Mouse (Mus musculus): ENCODE data around the gene Ube2e1. TPM values are rescaled to one million over a fixed set of nuclear protein-coding genes. Genes with fewer than 3 reads are reported as not detected.

The Ube2e1 gene
- polyA plus RNA-seq, 1 experiment = 37.0 TPM

GRCm38 (mm10) chr14:18326968-18327672 is 4.5 kb downstream of the Ube2e1 start:
- peaks cover 10% of the 10 kb centered on the region for H3K36me3 ChIP-seq (ENCODE audit: control insufficient read depth, insufficient read depth)
- peaks cover 9% of the 10 kb centered on the region for H3K79me3 ChIP-seq (ENCODE audit: low read depth)
- H3K79me2 ChIP-seq (ENCODE audit: control insufficient read depth, insufficient read depth) = peaks cover 45% of the 10 kb centered on the region
- H3K4me3 ChIP-seq (ENCODE audit: insufficient read depth, poor library complexity, severe bottlenecking) = no peak overlapping the region
- no peak overlapping the region for H3ac ChIP-seq (ENCODE audit: control insufficient read depth, insufficient read length, low read depth)
- TF ChIP-seq CEBPB (IDR thresholded peaks at IDR 0.05; ENCODE audit: low read depth) (no peak), CTCF (IDR thresholded peaks at IDR 0.05; ENCODE audit: control insufficient read depth, insufficient read depth, insufficient read length) (no peak), MYOG (IDR thresholded peaks at IDR 0.05; ENCODE audit: control insufficient read depth, extremely low read depth, insufficient read length) (no peak), FOSL1 (IDR thresholded peaks at IDR 0.05; ENCODE audit: insufficient read depth, low read length, poor library complexity, severe bottlenecking) (no peak), MAX (IDR thresholded peaks at IDR 0.05) (no peak), MYOD1 (IDR thresholded peaks at IDR 0.05; ENCODE audit: control insufficient read depth, insufficient read length, low read depth) (no peak), USF1 (IDR thresholded peaks at IDR 0.05; ENCODE audit: low read depth) (no peak)
- H3K27me3 ChIP-seq (ENCODE audit: control insufficient read depth, insufficient read depth, insufficient read length) = no peaks in the 10 kb centered on the region

GRCm38 (mm10) chr14:18317457-18318411 is 13.9 kb downstream of the Ube2e1 start:
- Histone ChIP-seq H3K79me2 (ENCODE audit: control insufficient read depth, insufficient read depth) (peaks cover 61% of the 10 kb centered on the region), H3K27me3 (ENCODE audit: control insufficient read depth, insufficient read depth, insufficient read length) (no peaks in the 10 kb centered on the region), H3ac (ENCODE audit: control insufficient read depth, insufficient read length, low read depth) (no peak overlapping the region), H3K36me3 (ENCODE audit: control insufficient read depth, insufficient read depth) (no peaks in the 10 kb centered on the region), H3K4me3 (ENCODE audit: insufficient read depth, poor library complexity, severe bottlenecking) (no peak overlapping the region), H3K79me3 (ENCODE audit: low read depth) (peaks cover 12% of the 10 kb centered on the region)
- TF ChIP-seq FOSL1 (IDR thresholded peaks at IDR 0.05; ENCODE audit: insufficient read depth, low read length, poor library complexity, severe bottlenecking) (no peak), CEBPB (IDR thresholded peaks at IDR 0.05; ENCODE audit: low read depth) (no peak), MAX (IDR thresholded peaks at IDR 0.05) (no peak)

- Histone ChIP-seq H3K79me3 (ENCODE audit: low read depth) (peaks cover 2% of the 10 kb centered on the region), H3K27me3 (ENCODE audit: control insufficient read depth, insufficient read depth, insufficient read length) (no peaks in the 10 kb centered on the region), H3K36me3 (ENCODE audit: control insufficient read depth, insufficient read depth) (no peaks in the 10 kb centered on the region), H3K79me2 (ENCODE audit: control insufficient read depth, insufficient read depth) (peaks cover 10% of the 10 kb centered on the region), H3K4me3 (ENCODE audit: insufficient read depth, poor library complexity, severe bottlenecking) (no peak overlapping the region), H3ac (ENCODE audit: control insufficient read depth, insufficient read length, low read depth) (no peak overlapping the region)
- TF ChIP-seq MYOG (IDR thresholded peaks at IDR 0.05; ENCODE audit: control insufficient read depth, extremely low read depth, insufficient read length) (no peak), MYOD1 (IDR thresholded peaks at IDR 0.05; ENCODE audit: control insufficient read depth, insufficient read length, low read depth) (no peak), CEBPB (IDR thresholded peaks at IDR 0.05; ENCODE audit: low read depth) (no peak), FOSL1 (IDR thresholded peaks at IDR 0.05; ENCODE audit: insufficient read depth, low read length, poor library complexity, severe bottlenecking) (no peak), CTCF (IDR thresholded peaks at IDR 0.05; ENCODE audit: control insufficient read depth, insufficient read depth, insufficient read length) (no peak), USF1 (IDR thresholded peaks at IDR 0.05; ENCODE audit: low read depth) (no peak), MAX (IDR thresholded peaks at IDR 0.05) (no peak)
Measured at GRCm38 (mm10) chr14:18304165-18304564, 27.5 kb downstream of the Ube2e1 start.

GRCm38 (mm10) chr14:18303262-18303661 is 28.4 kb downstream of the Ube2e1 start:
- H3K4me3 ChIP-seq (ENCODE audit: insufficient read depth, poor library complexity, severe bottlenecking) = no peak overlapping the region
- no peaks in the 10 kb centered on the region for H3K27me3 ChIP-seq (ENCODE audit: control insufficient read depth, insufficient read depth, insufficient read length)
- no peak for TF ChIP-seq MAX (IDR thresholded peaks at IDR 0.05)
- TF ChIP-seq FOSL1 (IDR thresholded peaks at IDR 0.05; ENCODE audit: insufficient read depth, low read length, poor library complexity, severe bottlenecking) = no peak
- no peak for TF ChIP-seq CTCF (IDR thresholded peaks at IDR 0.05; ENCODE audit: control insufficient read depth, insufficient read depth, insufficient read length)
- TF ChIP-seq MYOD1 (IDR thresholded peaks at IDR 0.05; ENCODE audit: control insufficient read depth, insufficient read length, low read depth) = no peak
- no peak for TF ChIP-seq USF1 (IDR thresholded peaks at IDR 0.05; ENCODE audit: low read depth)
- no peak for TF ChIP-seq MYOG (IDR thresholded peaks at IDR 0.05; ENCODE audit: control insufficient read depth, extremely low read depth, insufficient read length)
- TF ChIP-seq CEBPB (IDR thresholded peaks at IDR 0.05; ENCODE audit: low read depth) = no peak
- H3ac ChIP-seq (ENCODE audit: control insufficient read depth, insufficient read length, low read depth) = no peak overlapping the region
- no peaks in the 10 kb centered on the region for H3K36me3 ChIP-seq (ENCODE audit: control insufficient read depth, insufficient read depth)
- H3K79me2 ChIP-seq (ENCODE audit: control insufficient read depth, insufficient read depth) = peaks cover 10% of the 10 kb centered on the region
- peaks cover 2% of the 10 kb centered on the region for H3K79me3 ChIP-seq (ENCODE audit: low read depth)

GRCm38 (mm10) chr14:18302750-18303149 is 28.9 kb downstream of the Ube2e1 start:
- H3K4me3 ChIP-seq (ENCODE audit: insufficient read depth, poor library complexity, severe bottlenecking) = no peak overlapping the region
- H3K79me2 ChIP-seq (ENCODE audit: control insufficient read depth, insufficient read depth) = peaks cover 10% of the 10 kb centered on the region
- no peaks in the 10 kb centered on the region for H3K36me3 ChIP-seq (ENCODE audit: control insufficient read depth, insufficient read depth)
- no peaks in the 10 kb centered on the region for H3K79me3 ChIP-seq (ENCODE audit: low read depth)
- TF ChIP-seq MYOG (IDR thresholded peaks at IDR 0.05; ENCODE audit: control insufficient read depth, extremely low read depth, insufficient read length) = no peak
- no peak for TF ChIP-seq MAX (IDR thresholded peaks at IDR 0.05)
- no peak for TF ChIP-seq MYOD1 (IDR thresholded peaks at IDR 0.05; ENCODE audit: control insufficient read depth, insufficient read length, low read depth)
- no peak for TF ChIP-seq FOSL1 (IDR thresholded peaks at IDR 0.05; ENCODE audit: insufficient read depth, low read length, poor library complexity, severe bottlenecking)
- no peak for TF ChIP-seq CEBPB (IDR thresholded peaks at IDR 0.05; ENCODE audit: low read depth)
- TF ChIP-seq USF1 (IDR thresholded peaks at IDR 0.05; ENCODE audit: low read depth) = no peak
- TF ChIP-seq CTCF (IDR thresholded peaks at IDR 0.05; ENCODE audit: control insufficient read depth, insufficient read depth, insufficient read length) = no peak
- no peaks in the 10 kb centered on the region for H3K27me3 ChIP-seq (ENCODE audit: control insufficient read depth, insufficient read depth, insufficient read length)
- H3ac ChIP-seq (ENCODE audit: control insufficient read depth, insufficient read length, low read depth) = no peak overlapping the region

Measured in C2C12 (cell line).